Mouse (Mus musculus) intestine, postnatal 0 days (tissue): Measurements from ENCODE around the gene Rpl36a. TPM values are rescaled to one million over a fixed set of nuclear protein-coding genes. Genes with fewer than 3 reads are reported as not detected.

Source experiments
- ATAC-seq: fragments of 200-750 bp; cut with Nextera tagmentation; 2 replicates; pipeline ENCODE4 v1.8.0; 2017; ENCODE audit warnings: mild to moderate bottlenecking, moderate TSS enrichment, moderate library complexity
- H3K27ac ChIP-seq: fragments of 300-500 bp; sonication (generic); 2 replicates; pipeline ENCODE4 v1.5.1; 2014; ENCODE audit warnings: mild to moderate bottlenecking, low read depth, low read length, moderate library complexity
- H3K27me3 ChIP-seq: fragments of 300-500 bp; sonication (generic); replicated peaks from 2 replicates; pipeline ENCODE4 v1.6.1; 2014; ENCODE audit warnings: low read length, mixed read lengths; ENCODE audit not compliant: control insufficient read depth, insufficient read depth
- H3K36me3 ChIP-seq: fragments of 300-500 bp; sonication (generic); 2 replicates; pipeline ENCODE4 v1.6.1; 2014; ENCODE audit warnings: mild to moderate bottlenecking, moderate library complexity; ENCODE audit not compliant: control insufficient read depth, insufficient read depth
- H3K4me1 ChIP-seq: fragments of 300-500 bp; sonication (generic); replicated peaks from 2 replicates; pipeline ENCODE4 v1.6.1; 2014; ENCODE audit warnings: antibody characterized with exemption, low read length, mixed read lengths; ENCODE audit not compliant: control insufficient read depth, insufficient read depth
- H3K4me2 ChIP-seq: fragments of 300-500 bp; sonication (generic); replicated peaks from 2 replicates; pipeline ENCODE4 v1.6.1; 2014; ENCODE audit warnings: low read depth, mild to moderate bottlenecking, moderate library complexity
- H3K4me3 ChIP-seq: fragments of 300-500 bp; sonication (generic); 2 replicates; pipeline ENCODE4 v1.5.1; 2014; ENCODE audit warnings: low read depth, low read length
- H3K9ac ChIP-seq: fragments of 300-500 bp; sonication (generic); 2 replicates; pipeline ENCODE4 v1.6.1; 2014; ENCODE audit warnings: mild to moderate bottlenecking, low read depth, low read length
- H3K9me3 ChIP-seq: fragments of 300-500 bp; sonication (generic); 2 replicates; pipeline ENCODE4 v1.6.1; 2016; ENCODE audit warnings: mixed run types; ENCODE audit not compliant: control insufficient read depth
- CTCF ChIP-seq: sonication (generic); IDR thresholded peaks from 2 replicates; pipeline ENCODE4 v1.5.1; 2016; ENCODE audit warnings: low read depth, mild to moderate bottlenecking, control low read depth, antibody characterized with exemption, moderate library complexity
- WGBS: fragments of 180-500 bp; shearing (Covaris S2); extraction: QIAGEN DNeasy Blood & Tissue Kit; methylation state at CpG from one replicate; pipeline ENCODE4 v1.1.7; 2014; 5-methylcytosine and 5-hydroxymethylcytosine counted together
- polyA plus RNA-seq: library from polyadenylated mRNA; unstranded; fragments of >200 nt; fragmentation: Nextera tagmentation; extraction: Ambion mirVana; gene quantifications from 2 replicates; pipeline ENCODE4 v1.2.1, GENCODE M21; 2015

Gene Rpl36a
- polyA plus RNA-seq, 1 experiment from 2014 or later = 308 TPM

GRCm38 (mm10) chrX:134547330-134547729 is 38.1 kb upstream of the Rpl36a start:
- H3K9ac ChIP-seq = no peak overlapping the region

GRCm38 (mm10) chrX:134550903-134551302 is 34.6 kb upstream of the Rpl36a start:
- H3K27me3 ChIP-seq = no peaks in the 10 kb centered on the region
- no peak for ATAC-seq
- H3K4me1 ChIP-seq = no peaks in the 10 kb centered on the region
- H3K9me3 ChIP-seq = no peaks in the 10 kb centered on the region
- 23% methylated on average over 5 of the region's 5 CpGs for WGBS
- TF ChIP-seq CTCF = peak; percentile 68
- no peak overlapping the region for H3K4me2 ChIP-seq
- H3K9ac ChIP-seq = no peak overlapping the region
- no peak overlapping the region for H3K27ac ChIP-seq
- no peak overlapping the region for H3K4me3 ChIP-seq
- no peaks in the 10 kb centered on the region for H3K36me3 ChIP-seq

More at GRCm38 (mm10) chrX:134547330-134547729, 38.1 kb upstream of the Rpl36a start:
- no peaks in the 10 kb centered on the region for H3K4me1 ChIP-seq
- TF ChIP-seq CTCF = no peak
- 76% methylated on average over 4 of the region's 4 CpGs for WGBS
- no peaks in the 10 kb centered on the region for H3K9me3 ChIP-seq
- H3K4me3 ChIP-seq = no peak overlapping the region
- H3K27me3 ChIP-seq = no peaks in the 10 kb centered on the region
- ATAC-seq = no peak
- no peak overlapping the region for H3K27ac ChIP-seq
- no peaks in the 10 kb centered on the region for H3K36me3 ChIP-seq
- no peak overlapping the region for H3K4me2 ChIP-seq

GRCm38 (mm10) chrX:134553326-134553725 is 32.1 kb upstream of the Rpl36a start:
- no peaks in the 10 kb centered on the region for H3K27me3 ChIP-seq
- H3K4me3 ChIP-seq = no peak overlapping the region
- WGBS = 75% methylated on average over 4 of the region's 4 CpGs
- no peak overlapping the region for H3K27ac ChIP-seq
- TF ChIP-seq CTCF = no peak
- H3K4me2 ChIP-seq = no peak overlapping the region
- no peaks in the 10 kb centered on the region for H3K4me1 ChIP-seq
- H3K9ac ChIP-seq = no peak overlapping the region
- ATAC-seq = no peak
- no peaks in the 10 kb centered on the region for H3K9me3 ChIP-seq
- H3K36me3 ChIP-seq = no peaks in the 10 kb centered on the region

- no peak overlapping the region for H3K9ac ChIP-seq
- peak overlapping the region; percentile 43; the same call in 1 of the 2 replicates for H3K4me2 ChIP-seq
- H3K27me3 ChIP-seq = no peaks in the 10 kb centered on the region
- no peaks in the 10 kb centered on the region for H3K36me3 ChIP-seq
- H3K4me3 ChIP-seq = no peak overlapping the region
- H3K9me3 ChIP-seq = no peaks in the 10 kb centered on the region
- H3K4me1 ChIP-seq = no peaks in the 10 kb centered on the region
- 41% methylated on average over 6 of the region's 6 CpGs for WGBS
- H3K27ac ChIP-seq = no peak overlapping the region
- no peak for TF ChIP-seq CTCF
- peak; percentile 82 for ATAC-seq
Measured at GRCm38 (mm10) chrX:134554425-134554824, 31.0 kb upstream of the Rpl36a start.

- no peak overlapping the region for H3K9ac ChIP-seq
- no peaks in the 10 kb centered on the region for H3K4me1 ChIP-seq
- TF ChIP-seq CTCF = no peak
- no peak overlapping the region for H3K4me3 ChIP-seq
- ATAC-seq = no peak
- H3K36me3 ChIP-seq = no peaks in the 10 kb centered on the region
- no peak overlapping the region for H3K27ac ChIP-seq
- H3K27me3 ChIP-seq = no peaks in the 10 kb centered on the region
- H3K9me3 ChIP-seq = no peaks in the 10 kb centered on the region
- H3K4me2 ChIP-seq = no peak overlapping the region
- WGBS = 77% methylated on average over 4 of the region's 4 CpGs
Measured at GRCm38 (mm10) chrX:134564326-134564725, 21.1 kb upstream of the Rpl36a start.

GRCm38 (mm10) chrX:134566536-134567222 is 18.8 kb upstream of the Rpl36a start:
- H3K27me3 ChIP-seq = no peaks in the 10 kb centered on the region
- no peak overlapping the region for H3K9ac ChIP-seq
- WGBS = 71% methylated on average over 8 of the region's 8 CpGs
- H3K36me3 ChIP-seq = no peaks in the 10 kb centered on the region
- no peak overlapping the region for H3K4me2 ChIP-seq
- H3K27ac ChIP-seq = no peak overlapping the region
- H3K4me1 ChIP-seq = no peaks in the 10 kb centered on the region
- TF ChIP-seq CTCF = no peak
- ATAC-seq = no peak
- no peaks in the 10 kb centered on the region for H3K9me3 ChIP-seq
- H3K4me3 ChIP-seq = no peak overlapping the region

GRCm38 (mm10) chrX:134577896-134578295 is 7.6 kb upstream of the Rpl36a start:
- TF ChIP-seq CTCF = no peak
- ATAC-seq = no peak
- no peaks in the 10 kb centered on the region for H3K4me1 ChIP-seq
- H3K4me3 ChIP-seq = no peak overlapping the region
- H3K27ac ChIP-seq = no peak overlapping the region
- H3K9ac ChIP-seq = no peak overlapping the region
- H3K27me3 ChIP-seq = no peaks in the 10 kb centered on the region
- H3K4me2 ChIP-seq = no peak overlapping the region
- H3K36me3 ChIP-seq = no peaks in the 10 kb centered on the region
- WGBS = 62% methylated on average over 4 of the region's 4 CpGs
- no peaks in the 10 kb centered on the region for H3K9me3 ChIP-seq
